Mouse (Mus musculus) G1E (cell line): ENCODE measurements around the gene Ptpn13. TPM values are rescaled to one million over a fixed set of nuclear protein-coding genes. Genes with fewer than 3 reads are reported as not detected.

Experiments used
- ATAC-seq: 2 replicates; pipeline ENCODE4 v1.8.0; 2016; ENCODE audit warnings: mild to moderate bottlenecking; ENCODE audit not compliant: insufficient number of reproducible peaks, poor library complexity, low FRiP score, severe bottlenecking; ENCODE audit errors: extremely low read depth
- DNase-seq: peaks from one replicate; pipeline ENCODE4 v3.0.0; 2012; ENCODE audit warnings: low spot score
- H3K27me3 ChIP-seq: 2 replicates; pipeline ENCODE4 v1.6.1; 2012; ENCODE audit warnings: mild to moderate bottlenecking, low read length, inconsistent platforms; ENCODE audit not compliant: insufficient read depth
- H3K36me3 ChIP-seq: replicated peaks from 2 replicates; pipeline ENCODE3; 2012; ENCODE audit warnings: mild to moderate bottlenecking, inconsistent platforms
- H3K4me1 ChIP-seq: 2 replicates; pipeline ENCODE4 v1.6.1; 2012; ENCODE audit warnings: low read depth, low read length, inconsistent platforms, mixed read lengths; ENCODE audit not compliant: insufficient read depth
- H3K4me3 ChIP-seq: 2 replicates; pipeline ENCODE4 v1.5.1; 2012; ENCODE audit warnings: low read depth, mild to moderate bottlenecking, inconsistent platforms, low read length, moderate library complexity, mixed read lengths
- H3K9me3 ChIP-seq: replicated peaks from 2 replicates; pipeline ENCODE4 v1.6.1; 2012; ENCODE audit warnings: inconsistent platforms
- CTCF ChIP-seq: IDR thresholded peaks from 2 replicates; pipeline ENCODE4 v1.5.1; 2012; ENCODE audit warnings: low read depth, low read length, inconsistent platforms, mixed read lengths
- GATA1 ChIP-seq: IDR thresholded peaks from 2 replicates; pipeline ENCODE4 v1.6.1; 2012; ENCODE audit warnings: borderline replicate concordance, low read length, inconsistent platforms, mixed read lengths
- GATA2 ChIP-seq: IDR thresholded peaks from 2 replicates; pipeline ENCODE4 v1.6.1; 2012; ENCODE audit warnings: low read depth, low read length, inconsistent platforms, borderline replicate concordance
- POLR2AphosphoS5 ChIP-seq: IDR thresholded peaks from 2 replicates; pipeline ENCODE4 v1.6.1; 2012; ENCODE audit warnings: low read depth, low read length, inconsistent platforms; ENCODE audit not compliant: insufficient replicate concordance
- TAL1 ChIP-seq: conservative IDR thresholded peaks from 2 replicates; pipeline ENCODE4 v1.6.1; 2012; ENCODE audit warnings: low read depth, low read length, inconsistent platforms, mixed read lengths
- polyA plus RNA-seq: library from polyadenylated mRNA; stranded (reverse); fragments of >175 nt; gene quantifications from 2 replicates; pipeline ENCODE4 v1.2.3, GENCODE M21; 2012
- total RNA-seq, 2 experiments: library from RNA; stranded (forward) in 1 of 2; stranded (reverse) in 1 of 2; fragments of 200-1000 nt in 1 of 2; fragments of >200 nt in 1 of 2; fragmentation: Nextera tagmentation in 1 of 2; gene quantifications; 2 replicates each; pipeline ENCODE4 v1.2.3; 2014 to 2017

Gene Ptpn13
- total and polyA plus RNA-seq, 3 experiments, result 0.27 TPM; not detected in 2

DNA sequence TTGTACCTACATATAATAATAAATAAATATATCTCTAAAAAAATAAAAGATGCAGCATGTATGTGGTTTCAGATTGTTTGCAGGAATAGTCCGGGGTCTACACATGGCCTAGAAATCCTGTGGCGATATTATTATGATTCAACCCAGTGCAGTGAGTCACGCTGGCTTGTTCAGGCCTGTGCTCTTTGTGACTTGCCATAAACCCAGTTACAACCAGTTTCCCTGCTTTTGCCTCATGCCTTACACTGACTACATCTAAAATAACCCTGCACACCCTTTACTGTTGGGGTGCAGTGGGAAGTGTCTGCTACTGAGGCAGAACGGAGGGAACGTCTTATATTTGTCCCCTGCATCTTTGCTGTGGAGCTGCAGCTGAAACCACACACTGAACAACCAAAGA lies 29.3 kb upstream of the Ptpn13 start:
- peaks cover 23% of the 10 kb centered on the region for H3K9me3 ChIP-seq
- TF ChIP-seq GATA1 (no peak), CTCF (no peak), GATA2 (no peak), TAL1 (no peak), POLR2AphosphoS5 (no peak)
- no peak overlapping the region for H3K4me3 ChIP-seq
- no peaks in the 10 kb centered on the region for H3K27me3 ChIP-seq
- ATAC-seq, result no peak
- DNase-seq, result no peak
- no peaks in the 10 kb centered on the region for H3K4me1 ChIP-seq
- no peaks in the 10 kb centered on the region for H3K36me3 ChIP-seq

DNA sequence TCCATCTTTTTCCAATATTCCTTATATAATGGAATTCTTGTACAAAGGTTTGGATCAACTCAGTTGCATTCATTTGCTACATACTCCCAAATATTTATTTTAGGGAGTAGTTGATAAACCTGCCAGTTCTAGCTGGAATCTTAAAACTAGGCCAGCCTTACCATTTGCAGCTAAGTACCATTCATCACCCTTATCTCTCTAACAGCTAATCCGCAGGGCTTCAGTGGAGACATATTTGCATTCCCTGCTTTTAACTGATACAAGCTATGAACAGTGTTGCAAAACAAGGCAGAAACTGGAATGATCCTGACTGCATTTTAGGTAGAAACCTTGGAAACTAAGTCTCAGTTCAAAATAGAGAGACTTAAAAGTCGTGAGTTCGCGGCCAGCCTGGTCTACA lies 27.6 kb upstream of the Ptpn13 start:
- ATAC-seq (no peak), DNase-seq (no peak)
- H3K27me3 ChIP-seq, result no peaks in the 10 kb centered on the region
- H3K9me3 ChIP-seq, result peaks cover 31% of the 10 kb centered on the region
- no peaks in the 10 kb centered on the region for H3K36me3 ChIP-seq
- no peaks in the 10 kb centered on the region for H3K4me1 ChIP-seq
- TF ChIP-seq GATA1 (no peak), POLR2AphosphoS5 (no peak), TAL1 (no peak), CTCF (no peak), GATA2 (no peak)
- H3K4me3 ChIP-seq, result no peak overlapping the region

DNA sequence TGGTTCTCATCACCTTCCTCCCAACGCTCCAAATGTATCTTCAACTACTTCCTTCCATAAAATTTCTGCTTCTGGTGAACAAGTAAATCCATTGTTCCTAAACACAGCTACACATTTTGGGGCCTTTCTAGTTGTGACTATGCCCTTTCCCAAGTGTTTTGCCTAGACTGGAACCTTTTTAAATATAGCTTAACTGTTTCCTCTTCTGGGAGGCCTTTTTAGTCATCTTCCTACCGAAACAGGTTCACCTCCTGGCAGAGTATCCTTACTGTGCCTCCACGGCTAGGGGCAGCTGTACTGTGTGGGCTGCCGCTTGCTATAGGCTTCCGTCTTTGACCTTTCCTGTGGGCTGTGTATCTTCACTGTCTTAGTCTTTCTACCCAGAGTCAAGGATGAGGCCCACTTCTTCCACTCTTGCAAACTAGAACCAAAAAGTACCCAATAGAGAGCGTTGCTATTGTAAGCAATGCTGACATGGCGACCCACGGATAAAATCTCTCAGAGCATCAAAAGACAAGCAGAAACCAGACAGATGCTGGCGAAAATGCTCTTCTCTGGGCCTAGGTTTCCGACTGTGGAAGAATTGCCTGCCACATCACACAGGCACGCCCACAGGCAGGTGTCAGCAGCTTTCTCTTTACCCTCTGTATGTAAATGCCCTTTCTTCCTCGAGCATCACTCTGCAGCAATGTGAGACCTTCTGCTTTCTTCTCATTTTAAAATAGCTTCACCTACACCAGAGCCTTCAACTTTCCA lies 20.6 kb upstream of the Ptpn13 start:
- no peak for TF ChIP-seq TAL1
- no peak for TF ChIP-seq GATA1
- TF ChIP-seq CTCF, result no peak
- no peak for TF ChIP-seq POLR2AphosphoS5
- TF ChIP-seq GATA2, result no peak
- ATAC-seq, result no peak
- Histone ChIP-seq H3K36me3 (no peaks in the 10 kb centered on the region), H3K4me3 (no peak overlapping the region), H3K9me3 (peaks cover 27% of the 10 kb centered on the region), H3K27me3 (no peaks in the 10 kb centered on the region), H3K4me1 (no peaks in the 10 kb centered on the region)
- no peak for DNase-seq

GRCm38 (mm10) chr5:103405921-103406320 lies 19.1 kb upstream of the Ptpn13 start:
- Histone ChIP-seq H3K27me3 (no peaks in the 10 kb centered on the region), H3K9me3 (peaks cover 28% of the 10 kb centered on the region), H3K4me3 (no peak overlapping the region), H3K4me1 (no peaks in the 10 kb centered on the region), H3K36me3 (no peaks in the 10 kb centered on the region)
- no peak for DNase-seq
- no peak for TF ChIP-seq CTCF
- ATAC-seq, result no peak

DNA sequence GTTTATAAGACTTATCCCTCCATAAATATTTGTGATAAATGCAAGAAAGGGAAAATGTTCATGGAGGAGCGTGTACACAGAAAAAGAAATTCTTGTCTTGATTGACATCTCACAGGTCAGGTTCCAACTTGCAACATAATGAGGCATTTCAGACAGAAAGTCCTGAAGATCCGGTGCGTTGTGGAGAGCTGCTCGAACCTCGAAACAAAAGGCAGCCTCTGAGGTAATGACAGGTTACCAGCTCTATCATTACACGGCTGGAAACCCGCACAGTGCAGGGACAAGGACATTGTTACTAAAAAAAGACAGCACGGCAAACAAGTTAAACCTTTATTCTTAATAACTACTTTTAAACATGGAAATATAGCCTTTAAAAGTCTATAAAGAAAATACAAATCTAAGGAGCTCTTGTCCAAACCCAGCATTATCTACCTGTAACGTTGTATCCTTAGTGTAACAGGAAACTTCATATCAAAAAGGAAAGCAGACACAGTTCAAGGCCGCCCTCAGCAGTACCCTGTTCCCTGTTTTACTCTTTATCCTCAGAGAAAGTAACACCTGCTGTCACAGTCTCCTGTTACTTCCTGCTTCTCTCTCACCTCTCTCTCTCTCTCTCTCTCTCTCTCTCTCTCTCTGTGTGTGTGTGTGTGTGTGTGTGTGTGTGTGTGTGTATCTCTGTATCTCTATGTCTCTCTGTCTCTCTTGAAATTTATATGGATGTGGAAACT lies 12.8 kb upstream of the Ptpn13 start:
- TF ChIP-seq GATA2 (no peak), TAL1 (no peak), GATA1 (no peak), POLR2AphosphoS5 (no peak), CTCF (no peak)

GRCm38 (mm10) chr5:103414542-103414941 lies 10.4 kb upstream of the Ptpn13 start:
- H3K36me3 ChIP-seq, result no peaks in the 10 kb centered on the region

More for the DNA sequence above, 12.8 kb upstream of the Ptpn13 start:
- H3K4me3 ChIP-seq, result no peak overlapping the region
- no peak for ATAC-seq
- DNase-seq, result no peak
- peaks cover 21% of the 10 kb centered on the region for H3K9me3 ChIP-seq
- H3K4me1 ChIP-seq, result no peaks in the 10 kb centered on the region
- H3K27me3 ChIP-seq, result no peaks in the 10 kb centered on the region
- H3K36me3 ChIP-seq, result no peaks in the 10 kb centered on the region

More at GRCm38 (mm10) chr5:103414542-103414941, 10.4 kb upstream of the Ptpn13 start:
- ATAC-seq, result no peak
- no peak for DNase-seq
- peaks cover 27% of the 10 kb centered on the region for H3K9me3 ChIP-seq
- H3K4me1 ChIP-seq, result no peaks in the 10 kb centered on the region
- no peaks in the 10 kb centered on the region for H3K27me3 ChIP-seq
- no peak for TF ChIP-seq TAL1
- no peak for TF ChIP-seq POLR2AphosphoS5
- TF ChIP-seq GATA1, result no peak
- no peak for TF ChIP-seq GATA2
- no peak for TF ChIP-seq CTCF
- no peak overlapping the region for H3K4me3 ChIP-seq
